Mouse (Mus musculus): Measurements from ENCODE around the gene Trak1. TPM values are rescaled to one million over a fixed set of nuclear protein-coding genes. Genes with fewer than 3 reads are reported as not detected.

Trak1 gene
- polyA plus RNA-seq, 1 experiment: 45.8 TPM

GRCm38 (mm10) chr9:121343122-121343876 is 46.0 kb downstream of the Trak1 start:
- 61% methylated on average over 14 of the region's 14 CpGs for WGBS
- no peak for DNase-seq (ENCODE audit: low read depth, low spot score)

DNA sequence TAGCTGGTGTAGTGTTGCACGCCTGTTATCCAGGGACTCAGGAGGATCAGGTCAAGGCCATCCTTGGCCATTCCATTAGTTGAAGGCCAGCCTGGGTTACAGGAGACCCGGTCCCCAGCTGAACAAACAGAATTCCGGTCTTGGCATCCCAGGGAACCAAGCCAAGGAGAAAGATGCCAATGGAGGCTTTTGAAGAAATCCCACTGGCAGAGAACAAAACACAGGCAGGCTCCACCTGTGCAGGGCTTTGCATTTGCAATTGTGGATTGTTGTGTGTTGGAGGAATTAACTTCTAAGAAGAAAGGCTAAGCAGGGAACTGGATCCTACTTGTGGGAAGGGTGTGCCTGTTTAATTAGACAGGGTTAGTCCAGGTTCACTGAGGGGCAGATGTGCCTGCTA is 47.0 kb downstream of the Trak1 start:
- no peak for DNase-seq (ENCODE audit: low read depth, low spot score)
- WGBS: 33% methylated on average over 3 of the region's 3 CpGs

DNA sequence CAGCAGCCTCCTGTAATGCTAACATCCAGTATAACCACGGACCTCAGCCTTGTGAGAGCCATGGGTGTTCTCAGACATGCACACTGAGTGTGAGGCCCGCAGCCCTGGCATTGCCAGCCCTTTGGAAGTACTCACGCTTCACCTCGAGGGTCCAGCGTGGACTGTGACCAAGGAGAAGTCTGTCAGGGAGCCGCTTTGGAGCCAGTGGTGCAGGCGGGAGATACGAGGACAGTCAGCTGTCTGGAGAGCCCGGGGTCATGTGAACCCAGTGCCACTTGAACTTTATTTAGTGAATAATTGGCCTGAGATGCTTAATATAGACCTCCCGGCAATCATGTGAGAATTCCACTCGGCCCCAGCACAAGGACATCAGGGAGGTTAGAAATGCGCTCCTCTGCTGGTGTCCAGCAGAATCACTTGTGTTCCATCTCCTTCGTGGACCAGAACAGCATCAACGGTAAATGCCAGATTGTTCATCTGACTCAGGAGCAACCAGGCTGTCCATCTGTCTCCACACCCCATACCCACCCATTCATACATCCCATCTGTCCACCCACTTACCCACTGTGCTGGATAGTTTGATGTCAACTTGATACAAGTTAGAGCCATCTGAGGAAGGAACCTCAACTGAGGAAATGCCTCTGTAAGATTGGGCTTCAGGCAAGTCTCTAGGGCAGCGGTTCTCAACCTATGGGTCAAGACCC is 48.3 kb downstream of the Trak1 start:
- DNase-seq (ENCODE audit: low read depth, low spot score): no peak

GRCm38 (mm10) chr9:121346635-121347034 is 49.3 kb downstream of the Trak1 start:
- WGBS: 50% methylated on average over 5 of the region's 5 CpGs
- DNase-seq (ENCODE audit: low read depth, low spot score): no peak

More for the DNA sequence above, 48.3 kb downstream of the Trak1 start:
- whole genome bisulfite sequencing: 70% methylated on average over 15 of the region's 15 CpGs

DNA sequence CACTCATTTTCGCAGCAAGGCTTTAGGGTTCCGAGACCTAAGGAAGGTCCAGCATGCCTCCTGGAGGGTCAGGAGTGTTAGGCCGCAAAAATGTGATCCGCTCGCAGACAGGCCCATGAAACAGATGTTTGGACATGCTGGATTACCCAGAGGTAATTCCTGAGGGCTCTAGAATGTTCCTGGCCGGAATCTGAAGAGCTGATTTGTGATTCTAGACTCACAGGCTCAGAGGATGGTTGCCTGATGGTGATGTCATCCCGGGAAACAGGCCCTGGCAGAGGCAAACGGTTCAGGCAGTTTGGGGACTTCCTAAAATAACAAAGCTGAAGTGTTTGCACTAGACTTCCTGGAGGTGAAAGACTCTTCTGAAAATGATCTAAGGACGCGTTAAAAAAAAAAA is 50.7 kb downstream of the Trak1 start:
- DNase-seq (ENCODE audit: low read depth, low spot score): no peak

GRCm38 (mm10) chr9:121348476-121348875 is 51.2 kb downstream of the Trak1 start:
- WGBS: 2% methylated on average over 5 of the region's 5 CpGs
- DNase-seq (ENCODE audit: low read depth, low spot score): no peak

More for the DNA sequence above, 50.7 kb downstream of the Trak1 start:
- 26% methylated on average over 10 of the region's 10 CpGs for WGBS

DNA sequence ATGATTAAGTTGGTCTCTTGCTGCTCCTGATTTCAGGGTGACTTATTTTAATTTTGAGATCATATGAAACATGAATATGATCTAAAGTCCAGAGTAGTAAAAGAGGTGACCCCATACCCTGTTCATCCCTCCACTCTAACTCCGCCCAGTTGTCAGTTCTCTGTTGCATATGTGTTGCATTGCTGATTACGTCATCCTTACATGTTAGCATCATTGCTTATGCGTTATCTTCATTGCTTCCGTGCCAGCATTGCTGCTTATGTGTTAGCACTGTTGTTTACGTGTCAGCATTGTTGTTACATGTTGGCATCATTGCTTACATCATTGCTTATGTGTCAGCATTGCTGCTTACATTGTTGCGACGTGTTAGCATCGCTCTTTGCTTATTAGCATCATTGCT is 51.8 kb downstream of the Trak1 start:
- no peak for DNase-seq (ENCODE audit: low read depth, low spot score)
- 83% methylated on average over 8 of the region's 8 CpGs for WGBS

DNA sequence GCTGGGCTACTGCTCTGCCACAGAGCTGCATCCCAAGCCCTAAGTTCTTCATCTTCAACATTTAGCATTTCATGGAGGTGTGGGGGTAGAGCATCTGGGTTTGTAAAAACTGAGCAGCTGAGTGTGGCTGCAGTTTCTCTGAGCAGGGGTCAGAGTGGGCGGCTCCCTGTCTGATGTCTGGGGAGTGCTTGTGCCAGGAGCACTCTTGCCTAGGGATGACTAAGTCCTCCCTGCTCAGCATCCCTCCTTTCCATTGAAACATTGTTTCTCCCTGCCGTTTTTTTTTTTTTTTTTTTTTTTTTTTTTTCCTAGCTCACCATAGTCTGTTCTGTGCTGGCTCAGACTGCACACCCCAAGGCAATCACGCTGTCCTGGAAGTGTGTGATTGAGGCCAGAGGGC is 53.3 kb downstream of the Trak1 start:
- 29% methylated on average over 2 of the region's 3 CpGs for WGBS
- DNase-seq (ENCODE audit: low read depth, low spot score): no peak

DNA sequence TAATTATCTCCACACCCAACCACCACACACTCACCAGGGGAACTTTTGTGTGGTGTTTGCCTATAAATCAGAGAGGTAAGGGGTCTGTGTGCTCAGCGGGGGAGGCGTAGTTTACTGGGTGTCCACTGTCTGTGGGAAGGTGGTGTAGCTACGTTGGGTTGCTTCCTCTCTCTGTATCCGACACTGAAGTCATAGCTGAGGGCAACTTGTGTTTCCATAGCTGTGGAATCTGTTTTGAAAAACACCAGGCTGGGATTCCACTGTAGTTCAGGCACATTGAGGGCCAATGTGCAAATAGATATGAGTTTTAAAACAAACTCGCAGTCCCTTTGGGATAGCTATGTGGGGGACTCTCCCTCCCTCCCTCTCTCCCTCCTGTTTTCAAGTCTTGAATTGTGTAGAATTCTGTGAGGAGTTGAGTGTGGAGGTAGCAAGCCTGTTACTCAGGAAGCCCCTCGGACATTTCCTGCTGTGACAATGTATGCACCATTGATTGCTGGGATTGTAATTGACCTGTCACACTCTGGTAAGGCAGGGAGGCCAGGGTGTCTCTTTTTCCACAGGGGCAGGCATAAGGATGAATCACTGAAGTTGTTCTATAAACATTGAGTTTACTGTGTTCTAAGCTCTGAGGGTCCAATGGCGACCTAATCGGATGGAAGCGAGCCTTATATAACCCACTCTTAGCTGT is 54.2 kb downstream of the Trak1 start:
- DNase-seq (ENCODE audit: low read depth, low spot score): no peak
- WGBS: 45% methylated on average over 9 of the region's 9 CpGs

DNA sequence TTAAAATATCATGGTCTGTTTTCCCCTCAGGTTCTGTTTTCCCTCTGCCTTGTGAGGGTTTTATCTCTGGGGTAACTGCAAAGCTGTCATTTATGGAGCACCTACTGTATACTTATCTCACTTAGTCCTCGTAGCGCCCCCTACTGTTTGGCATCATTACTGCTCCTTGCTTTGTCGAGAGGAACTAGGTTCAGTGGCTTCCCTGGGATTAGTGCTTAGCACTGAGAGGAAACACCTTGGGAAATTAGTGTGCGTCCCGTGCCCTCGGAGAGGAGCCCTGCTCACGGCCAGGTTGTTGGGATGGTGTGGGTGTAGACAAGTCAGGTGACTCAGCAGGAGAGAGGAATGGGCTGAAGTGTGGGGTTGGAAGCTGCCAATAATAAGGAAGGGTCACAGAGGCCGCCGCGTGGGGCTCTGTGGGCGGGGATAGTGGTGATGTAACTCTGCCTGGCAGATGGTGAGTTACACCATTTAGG is 54.9 kb downstream of the Trak1 start:
- 8% methylated on average over 11 of the region's 11 CpGs for WGBS

GRCm38 (mm10) chr9:121352726-121353125 is 55.4 kb downstream of the Trak1 start:
- 84% methylated on average over 9 of the region's 9 CpGs for WGBS
- DNase-seq (ENCODE audit: low read depth, low spot score): no peak

More for the DNA sequence above, 54.9 kb downstream of the Trak1 start:
- no peak for DNase-seq (ENCODE audit: low read depth, low spot score)

- WGBS: 35% methylated on average over 4 of the region's 4 CpGs
- DNase-seq (ENCODE audit: low read depth, low spot score): no peak
Observed at GRCm38 (mm10) chr9:121354792-121355390, 57.6 kb downstream of the Trak1 start.

- 42% methylated on average over 9 of the region's 9 CpGs for whole genome bisulfite sequencing
- no peak for DNase-seq (ENCODE audit: low read depth, low spot score)
Observed at GRCm38 (mm10) chr9:121355431-121356141, 58.3 kb downstream of the Trak1 start.

DNA sequence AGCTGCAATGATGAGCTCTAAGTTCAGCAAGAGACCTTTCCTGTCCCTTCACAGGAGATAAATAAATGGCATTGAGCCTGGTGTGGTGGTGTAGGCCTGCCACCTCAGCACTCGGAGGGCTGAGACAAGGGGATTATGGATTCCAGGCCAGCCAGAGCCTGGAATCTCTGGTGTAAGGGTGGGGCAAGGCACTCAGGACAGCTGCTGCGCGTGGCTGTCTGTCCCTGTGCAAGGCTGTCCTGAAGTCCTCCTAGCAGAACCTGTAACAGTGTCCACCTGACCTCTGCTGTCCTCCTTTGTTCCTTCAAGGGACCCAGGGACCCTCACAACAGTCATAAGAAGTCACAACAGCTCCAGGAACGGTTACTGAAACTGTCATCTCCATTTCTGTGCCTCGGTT is 59.8 kb downstream of the Trak1 start:
- 66% methylated on average over 5 of the region's 5 CpGs for WGBS

GRCm38 (mm10) chr9:121357582-121358275 is 60.4 kb downstream of the Trak1 start:
- no peak for DNase-seq (ENCODE audit: low read depth, low spot score)
- 80% methylated on average over 16 of the region's 16 CpGs for WGBS

More for the DNA sequence above, 59.8 kb downstream of the Trak1 start:
- no peak for DNase-seq (ENCODE audit: low read depth, low spot score)

GRCm38 (mm10) chr9:121358418-121358817 is 61.1 kb downstream of the Trak1 start:
- no peak for DNase-seq (ENCODE audit: low read depth, low spot score)
- WGBS: 31% methylated on average over 8 of the region's 8 CpGs

DNA sequence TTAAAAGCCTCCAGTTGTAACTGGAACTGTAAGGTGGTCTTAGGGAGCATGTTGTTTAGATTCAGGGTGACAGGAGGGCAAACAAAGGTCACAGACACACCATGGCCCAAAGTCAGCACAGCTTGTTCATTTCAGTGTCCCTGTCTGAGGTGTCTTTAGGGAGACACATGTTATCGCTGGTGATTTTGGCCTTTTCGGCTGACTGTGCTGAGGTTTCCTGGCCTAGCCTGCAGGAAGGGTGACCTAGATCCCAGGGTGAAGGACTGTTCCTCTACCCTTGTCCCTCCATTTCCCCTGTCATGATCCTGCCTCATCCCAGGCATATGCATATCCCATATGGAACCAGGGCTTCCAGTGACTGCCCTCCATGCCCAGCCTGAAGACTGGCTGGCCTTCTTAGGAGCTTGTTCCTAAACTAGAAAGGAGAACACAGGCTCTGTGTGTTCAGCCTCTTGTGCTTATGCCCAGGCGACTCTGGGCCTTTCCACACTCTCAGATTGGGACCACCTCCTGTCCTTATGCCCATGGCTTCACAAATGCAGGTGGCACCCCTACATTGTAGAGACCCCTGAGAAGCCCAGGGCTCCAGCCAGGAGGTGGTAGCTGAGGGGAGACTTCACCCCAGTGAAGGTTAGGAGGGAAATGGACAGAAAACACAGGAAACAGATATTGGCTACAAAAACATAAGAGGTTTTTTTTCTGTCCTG is 62.1 kb downstream of the Trak1 start:
- DNase-seq (ENCODE audit: low read depth, low spot score): no peak
- 76% methylated on average over 3 of the region's 3 CpGs for WGBS

DNA sequence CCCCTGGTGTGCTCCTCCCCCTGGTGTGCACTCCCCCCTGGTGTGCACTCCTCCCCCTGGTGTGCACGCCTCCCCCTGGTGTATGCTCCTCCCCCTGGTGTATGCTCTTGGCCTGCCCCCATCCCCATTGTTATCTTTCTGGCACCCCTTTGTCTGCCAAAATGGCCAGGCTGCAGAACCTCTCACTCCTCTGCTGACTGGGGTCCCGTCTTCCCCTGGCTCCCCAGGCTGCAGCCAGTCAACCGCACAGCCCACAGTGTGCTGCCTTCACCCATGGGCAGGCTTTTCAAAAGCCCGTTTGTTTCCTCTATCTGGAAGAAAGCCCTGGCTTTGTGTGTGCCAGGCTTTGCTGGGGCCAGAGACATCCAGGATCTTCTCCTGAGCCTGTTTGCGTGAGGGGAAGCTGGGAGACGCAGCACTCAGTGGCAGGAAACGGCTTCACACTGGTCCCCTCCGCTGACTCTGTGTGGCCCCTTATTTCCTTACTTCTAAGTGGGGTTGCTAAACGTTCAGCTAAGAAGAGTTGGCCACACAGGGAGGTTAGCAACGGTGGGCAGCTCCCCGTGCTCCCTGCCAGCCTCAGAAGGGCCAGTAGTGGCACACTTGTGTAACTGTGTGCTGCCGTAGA is 63.1 kb downstream of the Trak1 start:
- DNase-seq (ENCODE audit: low read depth, low spot score): no peak

More for the DNA sequence above, 63.1 kb downstream of the Trak1 start:
- 44% methylated on average over 11 of the region's 12 CpGs for WGBS
